Mouse (Mus musculus) lung, postnatal 0 days (tissue): ENCODE results near the gene Ak6.

Source experiments
- CTCF ChIP-seq: IDR thresholded peaks from 2 replicates; pipeline ENCODE4 v1.5.1; 2016; ENCODE audit warnings: antibody characterized with exemption, mild to moderate bottlenecking
- EP300 ChIP-seq: IDR thresholded peaks from 2 replicates; pipeline ENCODE4 v1.6.1; 2016; ENCODE audit warnings: antibody characterized with exemption, mild to moderate bottlenecking, control low read depth

DNA sequence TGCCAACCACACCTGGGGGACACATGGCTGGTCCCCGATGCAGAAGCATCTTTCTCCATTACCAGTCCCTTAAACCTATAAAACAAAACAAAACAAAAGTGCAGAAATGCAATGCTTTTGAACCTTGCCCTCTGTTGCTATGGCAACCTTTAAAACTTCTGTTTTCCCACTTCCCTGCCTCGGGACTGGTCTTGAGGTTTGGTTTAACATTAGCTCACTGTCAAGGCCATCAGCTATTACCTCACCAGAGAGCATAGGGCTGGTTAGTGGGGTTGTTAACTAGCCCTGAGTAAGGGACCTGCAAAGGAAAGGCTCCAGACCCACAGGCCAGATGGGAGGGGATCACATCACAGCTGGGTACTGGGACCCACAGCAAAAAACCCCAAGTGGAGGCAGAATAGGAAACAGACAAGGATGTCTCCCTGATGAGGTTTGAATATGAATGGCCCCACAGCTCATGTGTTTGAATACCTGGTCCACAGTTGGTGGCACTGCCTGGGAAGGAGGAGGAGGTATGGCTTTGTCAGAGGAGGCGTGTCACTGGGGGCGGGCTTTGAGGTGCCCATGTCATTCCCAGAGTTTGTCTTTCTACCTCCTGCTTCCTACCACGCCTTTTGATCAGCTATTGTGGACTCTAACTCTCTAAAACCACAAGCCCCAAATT lies 48.4 kb upstream of the Ak6 start:
- TF ChIP-seq EP300 (no peak), CTCF (no peak)
